Mouse (Mus musculus) C2C12 (cell line): ENCODE measurements around the gene Rabgap1l.

Experiments
- CEBPB ChIP-seq: IDR thresholded peaks from one replicate; pipeline ENCODE4 v1.6.1; 2011; ENCODE audit warnings: low read depth, mild to moderate bottlenecking, control low read depth, moderate library complexity
- CTCF ChIP-seq: IDR thresholded peaks from one replicate; pipeline ENCODE4 v1.5.1; 2011; ENCODE audit not compliant: control insufficient read depth, insufficient read depth, insufficient read length
- FOSL1 ChIP-seq: IDR thresholded peaks from one replicate; pipeline ENCODE4 v1.8.0; 2011; ENCODE audit warnings: mild to moderate bottlenecking, low read length; ENCODE audit not compliant: poor library complexity, insufficient read depth, severe bottlenecking
- MAX ChIP-seq: IDR thresholded peaks from one replicate; pipeline ENCODE4 v1.6.1; 2011; ENCODE audit warnings: mild to moderate bottlenecking, control low read depth
- USF1 ChIP-seq: IDR thresholded peaks from one replicate; pipeline ENCODE4 v1.6.1; 2011; ENCODE audit warnings: low read depth, mild to moderate bottlenecking, control low read depth, moderate library complexity

DNA sequence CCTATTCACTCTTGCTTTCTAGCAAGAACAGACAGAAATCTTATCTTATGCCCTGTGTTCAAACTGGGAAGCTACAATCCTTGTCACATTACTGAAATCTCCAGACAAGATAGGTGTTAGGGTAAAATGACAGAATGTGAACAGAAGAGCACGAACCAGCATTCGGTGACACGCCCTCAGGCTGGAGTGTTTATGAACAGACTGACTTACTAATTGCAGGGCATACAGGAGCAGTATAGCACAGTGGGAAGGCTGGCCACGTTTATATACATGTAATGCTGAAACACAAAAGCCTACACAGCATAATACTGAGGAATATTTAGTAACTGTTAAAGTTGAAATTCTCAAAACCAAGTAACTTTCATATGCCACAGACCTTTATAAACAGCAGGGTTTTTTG lies 440.7 kb downstream of the Rabgap1l start:
- TF ChIP-seq MAX (no peak), CTCF (no peak), CEBPB (no peak), USF1 (no peak), FOSL1 (no peak)
